Mouse (Mus musculus) myocyte (in vitro differentiated cells): ENCODE results near the gene Os9.
"Not testable (repeated sequence)": the region's sequence is repeated elsewhere in the genome, so short reads cannot be mapped to it uniquely, and the experiment has no call there.

Experiments
- CEBPB ChIP-seq: IDR thresholded peaks from 2 replicates; pipeline ENCODE4 v1.6.1; 2011; ENCODE audit warnings: mild to moderate bottlenecking, moderate library complexity; ENCODE audit not compliant: poor library complexity, insufficient read depth, severe bottlenecking
- MAX ChIP-seq: IDR thresholded peaks from one replicate; pipeline ENCODE4 v1.6.1; 2011; ENCODE audit warnings: low read depth, mild to moderate bottlenecking, control low read depth
- MYOG ChIP-seq, 3 experiments: IDR thresholded peaks; one replicate each; pipeline ENCODE4 v1.6.1; 2011; ENCODE audit warnings: control low read depth in 2 of 3, low read depth in 2 of 3, mild to moderate bottlenecking in 2 of 3; ENCODE audit not compliant: insufficient read length in 2 of 3, control insufficient read depth in 1 of 3, insufficient read depth in 1 of 3
- POLR2A ChIP-seq: IDR thresholded peaks from one replicate; pipeline ENCODE4 v1.6.1; 2011; ENCODE audit warnings: low read depth, mild to moderate bottlenecking, control low read depth, moderate library complexity; ENCODE audit not compliant: insufficient read length
- TCF12 ChIP-seq: IDR thresholded peaks from one replicate; pipeline ENCODE4 v1.6.1; 2011; ENCODE audit warnings: mild to moderate bottlenecking, control low read depth; ENCODE audit not compliant: poor library complexity, insufficient read depth, severe bottlenecking
- USF1 ChIP-seq: IDR thresholded peaks from one replicate; pipeline ENCODE4 v1.6.1; 2011; ENCODE audit warnings: low read depth, mild to moderate bottlenecking, control low read depth, moderate library complexity

- TF ChIP-seq MAX; MYOG (IDR thresholded peaks at IDR 0.05; ENCODE audit: control insufficient read depth in 1 of 3, insufficient read depth in 1 of 3, insufficient read length in 2 of 3, low read depth in 2 of 3); TCF12; POLR2A; USF1; CEBPB: not testable (repeated sequence)
These were observed 48.0 kb downstream of the Os9 start for GRCm38 (mm10) chr10:127072969-127073368.
